Mouse (Mus musculus): ENCODE data around the gene Hmgcs2.

DNA sequence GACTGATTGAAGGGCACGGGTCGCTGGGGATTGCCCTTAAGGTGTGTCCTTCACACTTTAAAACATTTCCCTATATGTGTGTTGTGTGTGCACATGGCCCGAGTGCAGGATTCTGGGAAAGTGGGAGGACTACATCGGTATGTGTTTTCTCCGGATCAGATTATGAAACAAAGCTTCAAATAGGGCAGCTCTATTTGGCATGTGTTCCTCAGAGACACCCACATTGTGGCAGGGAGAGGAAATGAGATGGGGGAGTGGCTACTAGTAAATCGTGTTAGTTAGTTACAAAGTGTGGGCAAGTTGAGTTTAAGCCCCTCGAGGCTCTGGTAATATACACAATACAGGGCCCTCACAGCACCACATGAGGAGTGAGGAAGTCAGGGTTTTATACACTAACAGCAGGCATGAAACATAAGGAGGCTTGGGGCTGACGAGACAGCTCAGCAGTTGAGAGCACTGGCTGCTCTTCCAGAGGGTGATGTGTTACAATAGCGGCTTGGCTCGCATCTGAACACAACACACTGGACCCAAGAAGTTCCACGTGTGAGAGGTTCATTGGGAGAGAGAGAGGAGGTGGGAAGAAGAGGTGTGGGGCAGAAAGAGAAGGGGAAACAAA is 30.3 kb upstream of the Hmgcs2 start:
- no peak for TF ChIP-seq CTCF (IDR thresholded peaks at IDR 0.05; ENCODE audit: borderline replicate concordance, insufficient read depth, low read length)
- TF ChIP-seq POLR2A (IDR thresholded peaks at IDR 0.05; ENCODE audit: low read depth, low read length): no peak
